23 mouse cellular contexts compared by ENCODE assay signal in the genomic region with DNA sequence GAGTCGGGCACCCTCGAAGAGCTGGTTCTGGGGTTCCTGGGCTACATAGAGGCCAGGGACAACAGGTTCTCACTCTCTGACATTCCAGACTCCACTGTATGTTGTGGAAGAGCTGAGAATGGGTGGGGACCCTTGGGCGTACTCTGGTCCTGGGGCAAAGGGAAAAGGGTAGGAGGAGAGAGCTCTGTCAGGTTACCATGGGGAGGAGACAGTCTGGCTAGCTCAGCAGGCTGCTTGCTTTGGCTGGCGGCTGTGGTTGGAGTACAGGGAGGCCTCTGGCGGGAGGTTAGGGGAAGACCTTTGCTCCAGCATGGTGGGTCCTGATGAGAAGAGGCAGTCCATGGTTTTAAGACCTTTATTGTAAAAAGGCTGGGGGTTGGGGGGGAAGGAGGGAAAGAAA. TPM values are rescaled to one million over a fixed set of nuclear protein-coding genes. Genes with fewer than 3 reads are reported as not detected.
DNase-seq lines count a peak whose midpoint lies in the region; ATAC-seq and TF ChIP-seq lines count a peak whose summit lies in the region.
"Had no signal": no experiment of that assay in that cellular context is flagged by ENCODE, and none has a peak within 500 bp of the region (broad histone marks: within the 10 kb centered on the region; RNA-seq: fewer than 3 reads in every experiment).

No protein-coding gene starts in this region.

- no peak for ATAC-seq in kidney, embryonic 14.5 days (ENCODE audit: low FRiP score, low TSS enrichment)
- ATAC-seq in forebrain, embryonic 15.5 days (replicated peaks): no peak
- ATAC-seq in megakaryocyte progenitor cell, adult 5-6 weeks (replicated peaks; ENCODE audit: poor library complexity): no peak
- ATAC-seq: CD4-positive, CD25-positive, alpha-beta regulatory T cell, adult 4 months; midbrain, embryonic 16.5 days had no signal

- H3K9me3 ChIP-seq in kidney, embryonic 14.5 days (ENCODE audit: control insufficient read depth, low read length): 0 out of 2 replicates have a peak, but pooled peaks cover 3% of the 10 kb centered on the region
- no peaks in the 10 kb centered on the region for H3K9me3 ChIP-seq in forebrain, embryonic 15.5 days
- H3K9me3 ChIP-seq: forebrain, embryonic 10.5 days; G1E; hindbrain, embryonic 15.5 days had no signal

- WGBS in spleen, adult 2 months: 90% methylated on average over 5 of the region's 5 CpGs
- WGBS in kidney, embryonic 14.5 days: 80% methylated on average over 5 of the region's 5 CpGs
- WGBS in forebrain, embryonic 15.5 days: 90% methylated on average over 5 of the region's 5 CpGs

- H3K4me1 ChIP-seq in spleen, adult 2 months (ENCODE audit: control insufficient read depth, insufficient read depth, insufficient read length): peaks cover 13% of the 10 kb centered on the region; the same call in 1 of the 2 replicates
- no peaks in the 10 kb centered on the region for H3K4me1 ChIP-seq in kidney, embryonic 14.5 days (ENCODE audit: control insufficient read depth, insufficient read depth, low read length)
- no peaks in the 10 kb centered on the region for H3K4me1 ChIP-seq in forebrain, embryonic 15.5 days
- H3K4me1 ChIP-seq: forebrain, embryonic 10.5 days; hindbrain, embryonic 15.5 days had no signal

- H3K9ac ChIP-seq in kidney, embryonic 14.5 days (ENCODE audit: low read depth, low read length): 0 out of 2 replicates have a peak overlapping the region, but pooled peaks have one; percentile 7
- no peak overlapping the region for H3K9ac ChIP-seq in forebrain, embryonic 15.5 days (replicated peaks)
- H3K9ac ChIP-seq: hindbrain, embryonic 15.5 days had no signal

- TF ChIP-seq CTCF in spleen, adult 2 months (IDR thresholded peaks at IDR 0.05; ENCODE audit: extremely low read depth, insufficient read depth, insufficient read length, insufficient replicate concordance): no peak

- H3K36me3 ChIP-seq in spleen, adult 2 months (ENCODE audit: control insufficient read depth, insufficient read depth, low read length): peaks cover 12% of the 10 kb centered on the region
- H3K36me3 ChIP-seq in kidney, embryonic 14.5 days (ENCODE audit: control insufficient read depth, insufficient read depth, low read length): peaks cover 50% of the 10 kb centered on the region
- H3K36me3 ChIP-seq in forebrain, embryonic 15.5 days: peaks cover 35% of the 10 kb centered on the region

- no peaks in the 10 kb centered on the region for H3K27me3 ChIP-seq in spleen, adult 2 months (ENCODE audit: control insufficient read depth, insufficient read depth, low read length)
- no peaks in the 10 kb centered on the region for H3K27me3 ChIP-seq in kidney, embryonic 14.5 days (ENCODE audit: control insufficient read depth, insufficient read depth, low read length)
- no peaks in the 10 kb centered on the region for H3K27me3 ChIP-seq in forebrain, embryonic 15.5 days
- H3K27me3 ChIP-seq: hindbrain, embryonic 15.5 days had no signal

- H3K4me2 ChIP-seq in kidney, embryonic 14.5 days (replicated peaks; ENCODE audit: low read depth, low read length): no peak overlapping the region
- no peak overlapping the region for H3K4me2 ChIP-seq in forebrain, embryonic 15.5 days (replicated peaks)
- H3K4me2 ChIP-seq: hindbrain, embryonic 15.5 days had no signal

- no peak for TF ChIP-seq POLR2A in spleen, adult 2 months (IDR thresholded peaks at IDR 0.05; ENCODE audit: low read depth, low read length)

- H3K4me3 ChIP-seq in spleen, adult 2 months (ENCODE audit: extremely low read depth, insufficient read depth, insufficient read length): no peak overlapping the region
- no peak overlapping the region for H3K4me3 ChIP-seq in kidney, embryonic 14.5 days (ENCODE audit: low read length)
- no peak overlapping the region for H3K4me3 ChIP-seq in forebrain, embryonic 15.5 days
- H3K4me3 ChIP-seq: forebrain, embryonic 10.5 days; heart, adult 2 months; hindbrain, embryonic 15.5 days had no signal

- DNase-seq in spleen, adult 2 months (ENCODE audit: low read depth in 1 of 2, low spot score in 2 of 2): no peak
- no peak for DNase-seq in spleen, postnatal 14 days (ENCODE audit: low spot score in 2 of 2)
- peak; percentile 78 to 90 for DNase-seq in kidney, postnatal 36 days
- no peak for DNase-seq in lung, postnatal 4 days
- DNase-seq in gastrocnemius, adult 18-20 months (ENCODE audit: low spot score): no peak
- DNase-seq: cerebellum, adult 8-10 months; gastrocnemius, postnatal 25 days; heart, adult 2 months; heart, postnatal 4 days; layer of hippocampus, postnatal 36 days; liver; lung, adult 18-20 months; right cerebral cortex, postnatal 25 days; thymus, postnatal 25 days had no signal

- H3K27ac ChIP-seq in spleen, adult 2 months (ENCODE audit: insufficient read depth, low read length): peak overlapping the region; percentile 4
- H3K27ac ChIP-seq in kidney, embryonic 14.5 days (ENCODE audit: low read depth, low read length): no peak overlapping the region
- no peak overlapping the region for H3K27ac ChIP-seq in forebrain, embryonic 15.5 days (replicated peaks)
- H3K27ac ChIP-seq: forebrain, embryonic 10.5 days; heart, adult 2 months; hindbrain, embryonic 15.5 days had no signal

RNA-seq across cellular contexts. Expression of a gene that starts 12.6 kb away (rescaled TPM):
- polyA plus RNA-seq in spleen, adult 2 months (2012; rRNA removed): 32.1 and 36.3 TPM in 2 replicates
- 36.4 and 59.2 TPM in 2 replicates for polyA plus RNA-seq in kidney, embryonic 14.5 days (2014; fragmentation: Nextera tagmentation; extraction: Ambion mirVana)
- 48.8 and 51.0 TPM in 2 replicates for polyA plus RNA-seq in forebrain, embryonic 15.5 days (2015; fragmentation: Nextera tagmentation; extraction: Ambion mirVana)
- 17.6 and 18.0 TPM in 2 replicates for total RNA-seq in megakaryocyte progenitor cell, adult 5-6 weeks (2015)
- total RNA-seq in megakaryocyte progenitor cell, adult 5-6 weeks (2017): 29.3 and 35.3 TPM in 2 replicates
- 10 to 100 TPM; 30.3 to 32.8 TPM for total RNA-seq in gastrocnemius, adult 18-20 months (2021)

RNA-seq across cellular contexts. Expression of a gene that starts 31.5 kb away (rescaled TPM):
- 0.18 TPM in 1 of 2 replicates, not detected in the other for polyA plus RNA-seq in spleen, adult 2 months (2012; rRNA removed)
- 0.14 TPM in 1 of 2 replicates, not detected in the other for polyA plus RNA-seq in kidney, embryonic 14.5 days (2014; fragmentation: Nextera tagmentation; extraction: Ambion mirVana)
- polyA plus RNA-seq in forebrain, embryonic 15.5 days (2015; fragmentation: Nextera tagmentation; extraction: Ambion mirVana): 76.8 and 79.9 TPM in 2 replicates
- not detected in 2 replicates for total RNA-seq in megakaryocyte progenitor cell, adult 5-6 weeks (2015)
- total RNA-seq in megakaryocyte progenitor cell, adult 5-6 weeks (2017): not detected in 2 replicates
- not detected for total RNA-seq in gastrocnemius, adult 18-20 months (2021)
- total RNA-seq: gastrocnemius, postnatal 25 days; neutrophil, adult 5-6 weeks had no signal
- polyA plus RNA-seq: CD4-positive, CD25-positive, alpha-beta regulatory T cell, adult 4 months; G1E had no signal

RNA-seq across cellular contexts. Expression of a gene that starts 52.2 kb away (rescaled TPM):
- 9.7 and 12.9 TPM in 2 replicates for polyA plus RNA-seq in spleen, adult 2 months (2012; rRNA removed)
- polyA plus RNA-seq in kidney, embryonic 14.5 days (2014; fragmentation: Nextera tagmentation; extraction: Ambion mirVana): 3.6 and 6.0 TPM in 2 replicates
- polyA plus RNA-seq in forebrain, embryonic 15.5 days (2015; fragmentation: Nextera tagmentation; extraction: Ambion mirVana): 82.8 and 85.4 TPM in 2 replicates
- total RNA-seq in megakaryocyte progenitor cell, adult 5-6 weeks (2015): not detected in 2 replicates
- not detected in 2 replicates for total RNA-seq in megakaryocyte progenitor cell, adult 5-6 weeks (2017)
- total RNA-seq in gastrocnemius, adult 18-20 months (2021): under 1 TPM in 1 of 2 experiments, not detected in 1; 0.24 TPM
- polyA plus RNA-seq: G1E had no signal

Comparison
In these comparisons a context has a peak if more than half of its experiments do, and no peak if none do; other contexts are left out.
1. DNase-seq: peak in kidney, postnatal 36 days (2 of 2); none in spleen, adult 2 months (0 of 2), spleen, postnatal 14 days (0 of 2), lung, postnatal 4 days (0 of 2) and gastrocnemius, adult 18-20 months (single experiment).
2. RNA of a gene that starts 31.5 kb away (polyA plus RNA-seq): 76.8 to 79.9 TPM in forebrain, embryonic 15.5 days; 0.18 TPM in spleen, adult 2 months and 0.14 TPM in kidney, embryonic 14.5 days; every median in the first group is over 10 times any median in the second.